Mouse (Mus musculus): ENCODE results near the gene Srpk2.

DNA sequence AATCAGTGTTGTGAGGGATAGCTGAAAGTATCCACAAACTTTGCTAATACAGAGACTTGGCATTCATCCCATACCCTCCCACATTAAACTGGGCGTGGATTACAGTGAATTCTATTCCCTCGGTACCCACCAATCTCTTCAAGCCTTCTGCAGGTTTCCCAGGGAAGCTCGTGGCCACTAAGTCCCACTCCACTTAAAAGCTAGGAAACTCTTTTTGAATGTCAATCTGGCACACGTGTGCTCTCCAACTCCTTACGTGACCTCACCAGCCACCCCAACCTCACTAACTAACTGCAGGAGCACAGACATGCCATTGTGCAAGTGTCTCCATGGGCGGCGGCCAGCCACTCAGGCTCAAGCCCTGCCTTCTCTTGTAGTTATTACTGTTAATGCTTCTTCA, 12.3 kb downstream of the Srpk2 start:
- TF ChIP-seq CTCF (IDR thresholded peaks at IDR 0.05): no peak
- no peak for TF ChIP-seq EP300 (IDR thresholded peaks at IDR 0.05; ENCODE audit: insufficient read depth, low read depth, low read length)
- no peak for TF ChIP-seq POLR2A (IDR thresholded peaks at IDR 0.05; ENCODE audit: insufficient read depth, low read depth, low read length)

Measured in heart, adult 2 months (tissue).